Mouse (Mus musculus): ENCODE data around the gene Pnpo. TPM values are rescaled to one million over a fixed set of nuclear protein-coding genes. Genes with fewer than 3 reads are reported as not detected.

The Pnpo gene
- polyA plus RNA-seq, 1 experiment, result 57.0 TPM

- H3K27ac ChIP-seq (ENCODE audit: insufficient read depth, low read length), result no peak overlapping the region
- no peak for DNase-seq (ENCODE audit: low read depth in 1 of 2, low spot score in 2 of 2)
- WGBS, result 91% methylated on average over 5 of the region's 5 CpGs
- H3K36me3 ChIP-seq (ENCODE audit: control insufficient read depth, insufficient read depth, low read length), result 0 out of 2 replicates have a peak, but pooled peaks cover 1% of the 10 kb centered on the region
- no peaks in the 10 kb centered on the region for H3K27me3 ChIP-seq (ENCODE audit: control insufficient read depth, insufficient read depth, low read length)
- H3K4me3 ChIP-seq (ENCODE audit: extremely low read depth, insufficient read depth, insufficient read length), result no peak overlapping the region
- H3K4me1 ChIP-seq (ENCODE audit: control insufficient read depth, insufficient read depth, insufficient read length), result peaks cover 10% of the 10 kb centered on the region; the same call in 1 of the 2 replicates
- no peak for TF ChIP-seq CTCF (IDR thresholded peaks at IDR 0.05; ENCODE audit: extremely low read depth, insufficient read depth, insufficient read length, insufficient replicate concordance)
- no peak for TF ChIP-seq POLR2A (IDR thresholded peaks at IDR 0.05; ENCODE audit: low read depth, low read length)
These were observed 29.1 kb upstream of the Pnpo start for GRCm38 (mm10) chr11:96972906-96973305.

- Histone ChIP-seq H3K27me3 (ENCODE audit: control insufficient read depth, insufficient read depth, low read length) (no peaks in the 10 kb centered on the region), H3K27ac (ENCODE audit: insufficient read depth, low read length) (no peak overlapping the region), H3K36me3 (ENCODE audit: control insufficient read depth, insufficient read depth, low read length) (0 out of 2 replicates have a peak, but pooled peaks cover 1% of the 10 kb centered on the region), H3K4me3 (ENCODE audit: extremely low read depth, insufficient read depth, insufficient read length) (no peak overlapping the region), H3K4me1 (ENCODE audit: control insufficient read depth, insufficient read depth, insufficient read length) (peaks cover 13% of the 10 kb centered on the region; the same call in 1 of the 2 replicates)
- 72% methylated on average over 3 of the region's 3 CpGs for WGBS
- TF ChIP-seq CTCF (IDR thresholded peaks at IDR 0.05; ENCODE audit: extremely low read depth, insufficient read depth, insufficient read length, insufficient replicate concordance) (no peak), POLR2A (IDR thresholded peaks at IDR 0.05; ENCODE audit: low read depth, low read length) (no peak)
- DNase-seq (ENCODE audit: low read depth in 1 of 2, low spot score in 2 of 2), result no peak
These were observed 26.6 kb upstream of the Pnpo start for GRCm38 (mm10) chr11:96970341-96970740.

- DNase-seq (ENCODE audit: low read depth in 1 of 2, low spot score in 2 of 2), result no peak
- Histone ChIP-seq H3K4me3 (ENCODE audit: extremely low read depth, insufficient read depth, insufficient read length) (no peak overlapping the region), H3K36me3 (ENCODE audit: control insufficient read depth, insufficient read depth, low read length) (0 out of 2 replicates have a peak, but pooled peaks cover 1% of the 10 kb centered on the region), H3K27ac (ENCODE audit: insufficient read depth, low read length) (peak overlapping the region; percentile 32; the same call in 1 of the 2 replicates), H3K27me3 (ENCODE audit: control insufficient read depth, insufficient read depth, low read length) (no peaks in the 10 kb centered on the region), H3K4me1 (ENCODE audit: control insufficient read depth, insufficient read depth, insufficient read length) (peaks cover 13% of the 10 kb centered on the region; the same call in 1 of the 2 replicates)
- WGBS, result 79% methylated on average over 1 of the region's 1 CpGs
- TF ChIP-seq POLR2A (IDR thresholded peaks at IDR 0.05; ENCODE audit: low read depth, low read length), result no peak
- TF ChIP-seq CTCF (IDR thresholded peaks at IDR 0.05; ENCODE audit: extremely low read depth, insufficient read depth, insufficient read length, insufficient replicate concordance), result no peak
These were observed 26.0 kb upstream of the Pnpo start for GRCm38 (mm10) chr11:96969746-96970145.

GRCm38 (mm10) chr11:96969280-96969722 lies 25.5 kb upstream of the Pnpo start:
- TF ChIP-seq CTCF (IDR thresholded peaks at IDR 0.05; ENCODE audit: extremely low read depth, insufficient read depth, insufficient read length, insufficient replicate concordance), result no peak
- TF ChIP-seq POLR2A (IDR thresholded peaks at IDR 0.05; ENCODE audit: low read depth, low read length), result no peak
- peaks cover 13% of the 10 kb centered on the region; the same call in 1 of the 2 replicates for H3K4me1 ChIP-seq (ENCODE audit: control insufficient read depth, insufficient read depth, insufficient read length)

GRCm38 (mm10) chr11:96968476-96968875 lies 24.7 kb upstream of the Pnpo start:
- WGBS, result 81% methylated on average over 6 of the region's 6 CpGs
- peaks cover 13% of the 10 kb centered on the region; the same call in 1 of the 2 replicates for H3K4me1 ChIP-seq (ENCODE audit: control insufficient read depth, insufficient read depth, insufficient read length)
- no peak overlapping the region for H3K4me3 ChIP-seq (ENCODE audit: extremely low read depth, insufficient read depth, insufficient read length)
- TF ChIP-seq CTCF (IDR thresholded peaks at IDR 0.05; ENCODE audit: extremely low read depth, insufficient read depth, insufficient read length, insufficient replicate concordance) (no peak), POLR2A (IDR thresholded peaks at IDR 0.05; ENCODE audit: low read depth, low read length) (no peak)
- DNase-seq (ENCODE audit: low read depth in 1 of 2, low spot score in 2 of 2), result no peak
- H3K36me3 ChIP-seq (ENCODE audit: control insufficient read depth, insufficient read depth, low read length), result no peaks in the 10 kb centered on the region
- H3K27me3 ChIP-seq (ENCODE audit: control insufficient read depth, insufficient read depth, low read length), result no peaks in the 10 kb centered on the region
- H3K27ac ChIP-seq (ENCODE audit: insufficient read depth, low read length), result peak overlapping the region; percentile 92

More at GRCm38 (mm10) chr11:96969280-96969722, 25.5 kb upstream of the Pnpo start:
- DNase-seq (ENCODE audit: low read depth in 1 of 2, low spot score in 2 of 2), result no peak
- Histone ChIP-seq H3K4me3 (ENCODE audit: extremely low read depth, insufficient read depth, insufficient read length) (no peak overlapping the region), H3K36me3 (ENCODE audit: control insufficient read depth, insufficient read depth, low read length) (0 out of 2 replicates have a peak, but pooled peaks cover 1% of the 10 kb centered on the region), H3K27ac (ENCODE audit: insufficient read depth, low read length) (peak overlapping the region; percentile 14; the same call in 1 of the 2 replicates), H3K27me3 (ENCODE audit: control insufficient read depth, insufficient read depth, low read length) (no peaks in the 10 kb centered on the region)
- 85% methylated on average over 5 of the region's 5 CpGs for WGBS

GRCm38 (mm10) chr11:96967544-96968269 lies 23.9 kb upstream of the Pnpo start:
- Histone ChIP-seq H3K4me1 (ENCODE audit: control insufficient read depth, insufficient read depth, insufficient read length) (peaks cover 13% of the 10 kb centered on the region; the same call in 1 of the 2 replicates), H3K27ac (ENCODE audit: insufficient read depth, low read length) (peak overlapping the region; percentile 92), H3K36me3 (ENCODE audit: control insufficient read depth, insufficient read depth, low read length) (peaks cover 2% of the 10 kb centered on the region; the same call in 1 of the 2 replicates), H3K4me3 (ENCODE audit: extremely low read depth, insufficient read depth, insufficient read length) (peak overlapping the region; percentile 51), H3K27me3 (ENCODE audit: control insufficient read depth, insufficient read depth, low read length) (no peaks in the 10 kb centered on the region)
- DNase-seq (ENCODE audit: low read depth in 1 of 2, low spot score in 2 of 2), result no peak
- 19% methylated on average over 11 of the region's 11 CpGs for WGBS
- TF ChIP-seq CTCF (IDR thresholded peaks at IDR 0.05; ENCODE audit: extremely low read depth, insufficient read depth, insufficient read length, insufficient replicate concordance) (no peak), POLR2A (IDR thresholded peaks at IDR 0.05; ENCODE audit: low read depth, low read length) (no peak)

Measured in spleen, adult 2 months (tissue).